Mouse (Mus musculus): ENCODE results near the gene Diaph3. TPM values are rescaled to one million over a fixed set of nuclear protein-coding genes. Genes with fewer than 3 reads are reported as not detected.
A peak's percentile ranks its signal among the peaks of the same experiment; 100 is the strongest.

The Diaph3 gene
- polyA plus RNA-seq, 1 experiment from 2014 or later = 7.5 TPM

DNA sequence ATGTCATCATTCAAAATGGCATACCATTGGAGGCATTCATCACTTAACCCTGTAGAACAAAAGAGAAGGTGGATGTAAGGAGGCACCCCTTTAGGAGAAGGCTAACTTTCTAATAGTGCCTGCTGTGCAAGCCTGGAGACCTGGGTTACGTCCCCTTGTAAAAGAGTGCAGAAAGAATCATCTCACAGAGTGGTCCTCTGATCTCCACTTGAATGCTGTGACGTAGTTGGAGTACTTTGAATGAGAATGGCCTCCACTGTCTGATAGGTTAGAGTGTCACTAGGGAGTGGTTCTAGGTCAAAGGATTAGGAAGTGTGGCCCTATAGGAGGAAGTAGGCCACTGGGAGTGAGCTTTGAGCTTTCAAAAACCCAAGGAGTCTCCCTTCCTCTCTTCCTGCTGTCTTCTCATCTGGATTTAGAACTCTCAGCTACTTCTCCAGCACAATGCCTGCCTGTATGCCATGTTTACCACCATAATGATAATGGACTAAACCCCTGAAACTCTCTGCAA lies 66.0 kb downstream of the Diaph3 start:
- Histone ChIP-seq H3K4me3 (ENCODE audit: low read depth, low read length) (no peak overlapping the region), H3K9ac (replicated peaks) (no peak overlapping the region), H3K4me2 (ENCODE audit: low read depth, low read length) (no peak overlapping the region), H3K4me1 (ENCODE audit: insufficient read depth) (no peaks in the 10 kb centered on the region), H3K36me3 (replicated peaks; ENCODE audit: insufficient read depth, low read length) (no peaks in the 10 kb centered on the region; the same call in 1 of the 2 replicates), H3K27ac (ENCODE audit: low read depth) (no peak overlapping the region), H3K9me3 (ENCODE audit: low read length) (no peaks in the 10 kb centered on the region), H3K27me3 (ENCODE audit: insufficient read depth, low read length) (no peaks in the 10 kb centered on the region)
- ATAC-seq = no peak
- TF ChIP-seq CTCF (IDR thresholded peaks at IDR 0.05; ENCODE audit: low read depth) = no peak
- TF ChIP-seq EP300 (IDR thresholded peaks at IDR 0.05; ENCODE audit: low read depth) = no peak
- DNase-seq = no peak
- WGBS (ENCODE audit: insufficient replicate concordance) = 94% methylated on average over 2 of the region's 2 CpGs

DNA sequence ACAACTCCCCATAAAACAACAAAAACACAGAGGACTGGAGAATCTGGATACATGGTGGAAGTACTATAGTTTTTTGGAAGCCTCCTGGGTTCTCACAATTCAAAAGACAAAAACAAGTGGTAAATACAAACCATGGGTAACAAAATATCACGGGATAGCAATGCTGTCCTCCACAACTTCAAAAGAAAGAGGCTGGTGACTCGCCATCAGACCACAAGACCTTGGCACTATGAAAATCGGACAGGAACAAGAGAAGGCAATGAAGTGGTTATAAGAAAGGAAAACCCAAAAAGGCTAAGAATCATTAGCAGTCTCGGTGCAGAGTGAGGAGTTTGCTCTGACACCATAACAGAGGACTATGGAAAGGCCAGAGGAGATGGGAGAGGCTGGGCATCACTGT lies 76.8 kb downstream of the Diaph3 start:
- Histone ChIP-seq H3K9ac (replicated peaks) (no peak overlapping the region), H3K9me3 (ENCODE audit: low read length) (peaks cover 3% of the 10 kb centered on the region), H3K4me2 (ENCODE audit: low read depth, low read length) (no peak overlapping the region), H3K4me1 (ENCODE audit: insufficient read depth) (no peaks in the 10 kb centered on the region), H3K27ac (ENCODE audit: low read depth) (no peak overlapping the region), H3K36me3 (replicated peaks; ENCODE audit: insufficient read depth, low read length) (no peaks in the 10 kb centered on the region), H3K27me3 (ENCODE audit: insufficient read depth, low read length) (no peaks in the 10 kb centered on the region), H3K4me3 (ENCODE audit: low read depth, low read length) (no peak overlapping the region)
- DNase-seq (no peak), ATAC-seq (no peak)
- 89% methylated on average over 4 of the region's 4 CpGs for WGBS (ENCODE audit: insufficient replicate concordance)
- TF ChIP-seq CTCF (IDR thresholded peaks at IDR 0.05; ENCODE audit: low read depth) (no peak), EP300 (IDR thresholded peaks at IDR 0.05; ENCODE audit: low read depth) (no peak)

DNA sequence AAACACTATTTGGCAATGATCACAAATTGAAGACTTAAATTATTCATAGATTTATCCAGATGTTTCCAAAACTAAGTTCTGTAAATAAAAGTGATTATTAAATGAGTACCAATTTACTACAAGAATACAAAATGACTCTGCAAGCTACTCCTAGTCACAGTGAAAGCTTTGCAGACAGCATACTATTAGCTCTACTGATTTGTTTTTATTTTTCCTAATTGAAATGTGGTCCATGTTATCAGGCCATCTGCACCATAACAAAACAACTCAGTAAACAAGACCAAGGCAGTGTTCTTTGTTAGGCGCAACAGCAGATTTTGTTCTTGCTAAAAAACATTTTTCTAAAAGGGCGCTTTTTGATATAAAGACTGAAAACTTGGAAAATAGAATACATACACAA lies 84.9 kb downstream of the Diaph3 start:
- no peaks in the 10 kb centered on the region for H3K4me1 ChIP-seq (ENCODE audit: insufficient read depth)
- no peak for TF ChIP-seq EP300 (IDR thresholded peaks at IDR 0.05; ENCODE audit: low read depth)
- TF ChIP-seq CTCF (IDR thresholded peaks at IDR 0.05; ENCODE audit: low read depth) = no peak
- no peaks in the 10 kb centered on the region for H3K9me3 ChIP-seq (ENCODE audit: low read length)
- 94% methylated on average over 2 of the region's 2 CpGs for WGBS (ENCODE audit: insufficient replicate concordance)
- 0 out of 2 replicates have a peak, but pooled peaks cover 2% of the 10 kb centered on the region for H3K36me3 ChIP-seq (replicated peaks; ENCODE audit: insufficient read depth, low read length)
- H3K4me3 ChIP-seq (ENCODE audit: low read depth, low read length) = no peak overlapping the region
- H3K27ac ChIP-seq (ENCODE audit: low read depth) = no peak overlapping the region
- H3K9ac ChIP-seq (replicated peaks) = no peak overlapping the region
- no peak for DNase-seq
- ATAC-seq = no peak
- no peak overlapping the region for H3K4me2 ChIP-seq (ENCODE audit: low read depth, low read length)
- H3K27me3 ChIP-seq (ENCODE audit: insufficient read depth, low read length) = no peaks in the 10 kb centered on the region

DNA sequence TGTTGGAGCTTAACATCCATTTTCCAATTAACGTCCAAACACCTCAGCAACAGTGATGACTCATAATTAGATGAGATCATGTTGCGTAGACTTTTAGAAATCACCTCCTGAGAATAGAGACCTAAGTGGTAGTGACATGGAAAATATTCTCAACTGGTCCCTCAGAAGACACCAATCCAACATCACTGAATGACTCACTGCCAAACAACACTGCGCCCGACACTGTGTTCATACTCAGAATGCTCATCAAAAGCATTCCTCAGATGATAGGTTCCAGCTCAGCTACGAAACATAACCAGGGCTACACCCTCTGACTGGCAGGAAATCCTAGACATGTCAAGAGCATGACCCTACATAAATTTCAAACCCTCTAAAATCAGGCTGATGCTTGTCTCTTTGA lies 89.8 kb downstream of the Diaph3 start:
- no peaks in the 10 kb centered on the region for H3K9me3 ChIP-seq (ENCODE audit: low read length)
- ATAC-seq (no peak), DNase-seq (no peak)
- H3K4me3 ChIP-seq (ENCODE audit: low read depth, low read length) = no peak overlapping the region
- no peak overlapping the region for H3K4me2 ChIP-seq (ENCODE audit: low read depth, low read length)
- no peaks in the 10 kb centered on the region for H3K27me3 ChIP-seq (ENCODE audit: insufficient read depth, low read length)
- no peak overlapping the region for H3K27ac ChIP-seq (ENCODE audit: low read depth)
- H3K9ac ChIP-seq (replicated peaks) = no peak overlapping the region
- H3K4me1 ChIP-seq (ENCODE audit: insufficient read depth) = no peaks in the 10 kb centered on the region
- WGBS (ENCODE audit: insufficient replicate concordance) = 95% methylated on average over 5 of the region's 5 CpGs
- H3K36me3 ChIP-seq (replicated peaks; ENCODE audit: insufficient read depth, low read length) = 0 out of 2 replicates have a peak, but pooled peaks cover 2% of the 10 kb centered on the region
- no peak for TF ChIP-seq EP300 (IDR thresholded peaks at IDR 0.05; ENCODE audit: low read depth)

DNA sequence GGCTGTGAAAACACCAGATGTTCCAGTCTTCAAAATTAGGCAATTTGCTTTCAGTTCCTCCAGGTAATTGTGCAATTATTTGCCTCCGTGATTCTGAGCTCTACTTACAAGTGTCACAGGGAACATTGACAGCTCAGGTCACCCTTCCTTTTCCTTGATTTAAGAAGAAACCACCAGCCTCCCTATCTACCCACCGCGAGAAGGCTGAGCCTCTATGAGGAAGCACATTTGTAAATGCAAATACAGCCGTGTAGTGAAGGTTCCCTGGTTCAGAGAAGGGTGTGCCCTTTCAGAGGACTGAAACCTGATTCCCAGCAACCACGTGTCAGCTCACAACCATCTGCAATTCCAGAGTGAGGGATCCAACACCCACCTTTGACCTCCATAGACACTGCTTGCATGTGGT lies 96.6 kb downstream of the Diaph3 start:
- Histone ChIP-seq H3K9me3 (ENCODE audit: low read length) (no peaks in the 10 kb centered on the region), H3K36me3 (replicated peaks; ENCODE audit: insufficient read depth, low read length) (no peaks in the 10 kb centered on the region), H3K4me2 (ENCODE audit: low read depth, low read length) (no peak overlapping the region), H3K9ac (replicated peaks) (no peak overlapping the region), H3K4me1 (ENCODE audit: insufficient read depth) (no peaks in the 10 kb centered on the region), H3K27ac (ENCODE audit: low read depth) (no peak overlapping the region), H3K4me3 (ENCODE audit: low read depth, low read length) (no peak overlapping the region), H3K27me3 (ENCODE audit: insufficient read depth, low read length) (no peaks in the 10 kb centered on the region)
- no peak for DNase-seq
- ATAC-seq = peak; percentile 36
- 22% methylated on average over 5 of the region's 5 CpGs for WGBS (ENCODE audit: insufficient replicate concordance)
- TF ChIP-seq EP300 (IDR thresholded peaks at IDR 0.05; ENCODE audit: low read depth) = no peak
- TF ChIP-seq CTCF (IDR thresholded peaks at IDR 0.05; ENCODE audit: low read depth) = no peak

DNA sequence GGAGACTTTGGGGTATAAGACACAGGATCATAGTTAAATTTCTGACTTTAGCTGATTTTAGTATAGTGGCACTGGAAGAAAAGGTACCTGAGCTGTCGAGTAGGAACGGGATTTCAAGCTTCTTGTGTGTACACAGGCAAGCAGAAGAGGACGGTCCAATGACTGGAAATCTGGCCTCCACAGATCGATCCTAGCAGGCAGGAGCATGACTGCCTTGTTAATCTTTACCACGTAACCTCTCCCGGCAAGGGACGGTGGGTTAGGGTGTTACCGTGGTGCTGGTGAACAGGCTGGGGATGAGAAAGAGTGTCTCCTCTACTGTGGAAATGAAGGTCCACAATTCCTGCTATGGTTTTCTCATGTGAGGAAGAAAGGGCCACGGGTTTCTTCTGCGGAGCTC lies 120.8 kb downstream of the Diaph3 start:
- TF ChIP-seq CTCF (IDR thresholded peaks at IDR 0.05; ENCODE audit: low read depth) = no peak
- no peak for TF ChIP-seq EP300 (IDR thresholded peaks at IDR 0.05; ENCODE audit: low read depth)
- no peaks in the 10 kb centered on the region; the same call in 1 of the 2 replicates for H3K4me1 ChIP-seq (ENCODE audit: insufficient read depth)
- WGBS (ENCODE audit: insufficient replicate concordance) = 74% methylated on average over 10 of the region's 10 CpGs
- ATAC-seq (no peak), DNase-seq (no peak)
- no peak overlapping the region for H3K4me3 ChIP-seq (ENCODE audit: low read depth, low read length)
- H3K4me2 ChIP-seq (ENCODE audit: low read depth, low read length) = no peak overlapping the region
- no peaks in the 10 kb centered on the region for H3K27me3 ChIP-seq (ENCODE audit: insufficient read depth, low read length)
- no peaks in the 10 kb centered on the region for H3K9me3 ChIP-seq (ENCODE audit: low read length)
- no peaks in the 10 kb centered on the region for H3K36me3 ChIP-seq (replicated peaks; ENCODE audit: insufficient read depth, low read length)
- no peak overlapping the region for H3K27ac ChIP-seq (ENCODE audit: low read depth)
- no peak overlapping the region for H3K9ac ChIP-seq (replicated peaks)

DNA sequence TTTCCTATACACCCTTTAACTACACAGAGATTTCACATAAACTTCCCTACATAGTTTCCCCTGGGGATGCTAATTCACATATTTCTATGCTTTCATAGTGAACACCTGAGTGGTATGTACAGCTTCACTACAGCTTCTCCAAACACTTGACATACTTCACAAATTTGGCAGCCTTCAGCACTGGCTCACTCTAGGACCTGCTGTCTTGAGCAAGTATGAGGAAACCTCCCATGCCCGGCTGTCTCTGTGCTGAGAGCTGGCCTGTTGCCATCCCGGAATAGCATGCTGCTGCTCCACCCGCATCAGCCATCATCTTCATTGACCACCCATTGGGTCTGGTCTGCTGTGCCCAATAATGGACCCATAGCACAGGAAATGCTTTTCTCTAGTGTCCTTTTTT lies 121.3 kb downstream of the Diaph3 start:
- H3K4me1 ChIP-seq (ENCODE audit: insufficient read depth) = no peaks in the 10 kb centered on the region; the same call in 1 of the 2 replicates
- DNase-seq (no peak), ATAC-seq (no peak)
- H3K36me3 ChIP-seq (replicated peaks; ENCODE audit: insufficient read depth, low read length) = no peaks in the 10 kb centered on the region
- H3K27ac ChIP-seq (ENCODE audit: low read depth) = no peak overlapping the region
- no peak for TF ChIP-seq EP300 (IDR thresholded peaks at IDR 0.05; ENCODE audit: low read depth)
- TF ChIP-seq CTCF (IDR thresholded peaks at IDR 0.05; ENCODE audit: low read depth) = no peak
- H3K27me3 ChIP-seq (ENCODE audit: insufficient read depth, low read length) = no peaks in the 10 kb centered on the region
- no peak overlapping the region for H3K4me2 ChIP-seq (ENCODE audit: low read depth, low read length)
- no peak overlapping the region for H3K4me3 ChIP-seq (ENCODE audit: low read depth, low read length)
- WGBS (ENCODE audit: insufficient replicate concordance) = 78% methylated on average over 3 of the region's 3 CpGs
- no peak overlapping the region for H3K9ac ChIP-seq (replicated peaks)
- H3K9me3 ChIP-seq (ENCODE audit: low read length) = no peaks in the 10 kb centered on the region
